Mouse (Mus musculus): Measurements from ENCODE around the gene Ms4a4c. TPM values are rescaled to one million over a fixed set of nuclear protein-coding genes. Genes with fewer than 3 reads are reported as not detected.

The Ms4a4c gene
- 0.73 and 1.7 TPM in 2 replicates for polyA plus RNA-seq (2015; fragmentation: Nextera tagmentation; extraction: Ambion mirVana)

GRCm38 (mm10) chr19:11404527-11404926, at the start of gene Ms4a4c:
Ms4a4c (plus strand) TSS chr19:11404770.
- ATAC-seq (replicated peaks; ENCODE audit: low FRiP score, low read depth), result no peak
- Histone ChIP-seq H3K9me3 (replicated peaks; ENCODE audit: low read length) (no peaks in the 10 kb centered on the region), H3K4me3 (replicated peaks; ENCODE audit: low read depth, low read length) (no peak within 1 kb of the TSS), H3K4me1 (replicated peaks; ENCODE audit: insufficient read depth, low read length) (no peaks in the 10 kb centered on the region), H3K4me2 (ENCODE audit: low read length) (no peak within 1 kb of the TSS), H3K27me3 (ENCODE audit: insufficient read depth, low read length) (no peaks in the 10 kb centered on the region), H3K36me3 (ENCODE audit: insufficient read depth, low read length) (no peaks in the 10 kb centered on the region), H3K9ac (ENCODE audit: low read depth, low read length) (no peak within 1 kb of the TSS), H3K27ac (no peak within 1 kb of the TSS)
- 87% methylated on average over 3 of the region's 3 CpGs for WGBS
- no peak for TF ChIP-seq CTCF (IDR thresholded peaks at IDR 0.05; ENCODE audit: low read depth)
- no peak for DNase-seq (ENCODE audit: low spot score)

- WGBS, result 84% methylated on average over 7 of the region's 7 CpGs
- no peak overlapping the region for H3K9ac ChIP-seq (ENCODE audit: low read depth, low read length)
- H3K4me3 ChIP-seq (replicated peaks; ENCODE audit: low read depth, low read length), result no peak overlapping the region
- no peak for ATAC-seq (replicated peaks; ENCODE audit: low FRiP score, low read depth)
- H3K4me2 ChIP-seq (ENCODE audit: low read length), result no peak overlapping the region
- H3K36me3 ChIP-seq (ENCODE audit: insufficient read depth, low read length), result no peaks in the 10 kb centered on the region
- no peaks in the 10 kb centered on the region for H3K9me3 ChIP-seq (replicated peaks; ENCODE audit: low read length)
- DNase-seq (ENCODE audit: low spot score), result no peak
- no peak for TF ChIP-seq CTCF (IDR thresholded peaks at IDR 0.05; ENCODE audit: low read depth)
- no peaks in the 10 kb centered on the region for H3K4me1 ChIP-seq (replicated peaks; ENCODE audit: insufficient read depth, low read length)
- no peak overlapping the region for H3K27ac ChIP-seq
- no peaks in the 10 kb centered on the region for H3K27me3 ChIP-seq (ENCODE audit: insufficient read depth, low read length)
Measured at GRCm38 (mm10) chr19:11355730-11356129, 48.8 kb upstream of the Ms4a4c start.

GRCm38 (mm10) chr19:11360106-11360505, 44.5 kb upstream of the Ms4a4c start:
- Histone ChIP-seq H3K36me3 (ENCODE audit: insufficient read depth, low read length) (no peaks in the 10 kb centered on the region), H3K9me3 (replicated peaks; ENCODE audit: low read length) (no peaks in the 10 kb centered on the region), H3K4me3 (replicated peaks; ENCODE audit: low read depth, low read length) (no peak overlapping the region), H3K4me2 (ENCODE audit: low read length) (no peak overlapping the region), H3K27ac (no peak overlapping the region), H3K27me3 (ENCODE audit: insufficient read depth, low read length) (no peaks in the 10 kb centered on the region), H3K4me1 (replicated peaks; ENCODE audit: insufficient read depth, low read length) (no peaks in the 10 kb centered on the region), H3K9ac (ENCODE audit: low read depth, low read length) (no peak overlapping the region)
- ATAC-seq (replicated peaks; ENCODE audit: low FRiP score, low read depth), result no peak
- 60% methylated on average over 3 of the region's 3 CpGs for WGBS
- DNase-seq (ENCODE audit: low spot score), result no peak
- peak; percentile 57 for TF ChIP-seq CTCF (IDR thresholded peaks at IDR 0.05; ENCODE audit: low read depth)

GRCm38 (mm10) chr19:11362002-11362401, 42.6 kb upstream of the Ms4a4c start:
- H3K4me3 ChIP-seq (replicated peaks; ENCODE audit: low read depth, low read length), result no peak overlapping the region
- H3K27ac ChIP-seq, result no peak overlapping the region
- ATAC-seq (replicated peaks; ENCODE audit: low FRiP score, low read depth) (no peak), DNase-seq (ENCODE audit: low spot score) (no peak)
- no peak overlapping the region for H3K4me2 ChIP-seq (ENCODE audit: low read length)
- H3K9me3 ChIP-seq (replicated peaks; ENCODE audit: low read length), result no peaks in the 10 kb centered on the region
- no peak overlapping the region for H3K9ac ChIP-seq (ENCODE audit: low read depth, low read length)
- no peaks in the 10 kb centered on the region for H3K27me3 ChIP-seq (ENCODE audit: insufficient read depth, low read length)
- H3K4me1 ChIP-seq (replicated peaks; ENCODE audit: insufficient read depth, low read length), result no peaks in the 10 kb centered on the region
- no peaks in the 10 kb centered on the region for H3K36me3 ChIP-seq (ENCODE audit: insufficient read depth, low read length)
- TF ChIP-seq CTCF (IDR thresholded peaks at IDR 0.05; ENCODE audit: low read depth), result no peak

GRCm38 (mm10) chr19:11368310-11368709, 36.3 kb upstream of the Ms4a4c start:
- Histone ChIP-seq H3K9ac (ENCODE audit: low read depth, low read length) (no peak overlapping the region), H3K9me3 (replicated peaks; ENCODE audit: low read length) (no peaks in the 10 kb centered on the region), H3K36me3 (ENCODE audit: insufficient read depth, low read length) (no peaks in the 10 kb centered on the region), H3K4me2 (ENCODE audit: low read length) (no peak overlapping the region), H3K4me1 (replicated peaks; ENCODE audit: insufficient read depth, low read length) (no peaks in the 10 kb centered on the region), H3K27ac (no peak overlapping the region), H3K27me3 (ENCODE audit: insufficient read depth, low read length) (no peaks in the 10 kb centered on the region), H3K4me3 (replicated peaks; ENCODE audit: low read depth, low read length) (no peak overlapping the region)
- 84% methylated on average over 3 of the region's 3 CpGs for WGBS
- ATAC-seq (replicated peaks; ENCODE audit: low FRiP score, low read depth) (no peak), DNase-seq (ENCODE audit: low spot score) (no peak)
- TF ChIP-seq CTCF (IDR thresholded peaks at IDR 0.05; ENCODE audit: low read depth), result no peak

GRCm38 (mm10) chr19:11371181-11371580, 33.4 kb upstream of the Ms4a4c start:
- Histone ChIP-seq H3K9ac (ENCODE audit: low read depth, low read length) (no peak overlapping the region), H3K4me1 (replicated peaks; ENCODE audit: insufficient read depth, low read length) (no peaks in the 10 kb centered on the region), H3K36me3 (ENCODE audit: insufficient read depth, low read length) (no peaks in the 10 kb centered on the region), H3K4me2 (ENCODE audit: low read length) (no peak overlapping the region), H3K27ac (no peak overlapping the region), H3K4me3 (replicated peaks; ENCODE audit: low read depth, low read length) (no peak overlapping the region), H3K9me3 (replicated peaks; ENCODE audit: low read length) (no peaks in the 10 kb centered on the region), H3K27me3 (ENCODE audit: insufficient read depth, low read length) (no peaks in the 10 kb centered on the region)
- DNase-seq (ENCODE audit: low spot score) (no peak), ATAC-seq (replicated peaks; ENCODE audit: low FRiP score, low read depth) (no peak)
- TF ChIP-seq CTCF (IDR thresholded peaks at IDR 0.05; ENCODE audit: low read depth), result no peak

GRCm38 (mm10) chr19:11375273-11375672, 29.3 kb upstream of the Ms4a4c start, which contains the start of gene Ms4a4a:
Ms4a4a (plus strand) TSS chr19:11375523.
- no peak for TF ChIP-seq CTCF (IDR thresholded peaks at IDR 0.05; ENCODE audit: low read depth)
- no peak within 1 kb of the TSS for H3K4me2 ChIP-seq (ENCODE audit: low read length)
- H3K27me3 ChIP-seq (ENCODE audit: insufficient read depth, low read length), result no peaks in the 10 kb centered on the region
- 78% methylated on average over 2 of the region's 2 CpGs for WGBS
- H3K36me3 ChIP-seq (ENCODE audit: insufficient read depth, low read length), result no peaks in the 10 kb centered on the region
- no peak for DNase-seq (ENCODE audit: low spot score)
- H3K9me3 ChIP-seq (replicated peaks; ENCODE audit: low read length), result no peaks in the 10 kb centered on the region
- H3K4me3 ChIP-seq (replicated peaks; ENCODE audit: low read depth, low read length), result no peak within 1 kb of the TSS
- no peak within 1 kb of the TSS for H3K9ac ChIP-seq (ENCODE audit: low read depth, low read length)
- ATAC-seq (replicated peaks; ENCODE audit: low FRiP score, low read depth), result no peak
- no peak within 1 kb of the TSS for H3K27ac ChIP-seq
- H3K4me1 ChIP-seq (replicated peaks; ENCODE audit: insufficient read depth, low read length), result no peaks in the 10 kb centered on the region

Measured in kidney, postnatal 0 days (tissue).